Mouse (Mus musculus): ENCODE data around the gene Mgat4d. TPM values are rescaled to one million over a fixed set of nuclear protein-coding genes. Genes with fewer than 3 reads are reported as not detected.

Mgat4d gene
- not detected for total RNA-seq (2023)

DNA sequence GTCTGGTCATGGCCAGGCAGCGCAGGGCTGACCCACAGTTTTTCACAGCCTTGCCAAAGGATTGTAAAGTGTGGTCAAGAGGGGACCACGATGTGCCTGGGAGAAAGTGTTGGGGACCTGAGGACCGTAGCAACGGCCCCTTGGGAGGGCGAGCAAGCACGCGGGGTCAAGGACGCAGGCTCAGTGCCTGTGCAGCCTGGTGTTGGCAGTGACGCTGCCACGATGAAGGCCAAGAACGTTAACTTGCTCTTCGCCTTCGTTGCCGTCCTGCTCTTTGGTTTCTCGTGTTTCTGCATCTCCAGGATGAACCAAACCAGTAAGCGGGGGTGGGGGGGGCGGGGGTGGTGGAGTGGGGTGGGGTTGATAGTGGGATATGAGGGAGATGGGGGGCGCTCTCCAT lies at the start of gene Mgat4d:
Mgat4d (plus strand) TSS at position 209 of the 400 bp plus-strand sequence.

DNA sequence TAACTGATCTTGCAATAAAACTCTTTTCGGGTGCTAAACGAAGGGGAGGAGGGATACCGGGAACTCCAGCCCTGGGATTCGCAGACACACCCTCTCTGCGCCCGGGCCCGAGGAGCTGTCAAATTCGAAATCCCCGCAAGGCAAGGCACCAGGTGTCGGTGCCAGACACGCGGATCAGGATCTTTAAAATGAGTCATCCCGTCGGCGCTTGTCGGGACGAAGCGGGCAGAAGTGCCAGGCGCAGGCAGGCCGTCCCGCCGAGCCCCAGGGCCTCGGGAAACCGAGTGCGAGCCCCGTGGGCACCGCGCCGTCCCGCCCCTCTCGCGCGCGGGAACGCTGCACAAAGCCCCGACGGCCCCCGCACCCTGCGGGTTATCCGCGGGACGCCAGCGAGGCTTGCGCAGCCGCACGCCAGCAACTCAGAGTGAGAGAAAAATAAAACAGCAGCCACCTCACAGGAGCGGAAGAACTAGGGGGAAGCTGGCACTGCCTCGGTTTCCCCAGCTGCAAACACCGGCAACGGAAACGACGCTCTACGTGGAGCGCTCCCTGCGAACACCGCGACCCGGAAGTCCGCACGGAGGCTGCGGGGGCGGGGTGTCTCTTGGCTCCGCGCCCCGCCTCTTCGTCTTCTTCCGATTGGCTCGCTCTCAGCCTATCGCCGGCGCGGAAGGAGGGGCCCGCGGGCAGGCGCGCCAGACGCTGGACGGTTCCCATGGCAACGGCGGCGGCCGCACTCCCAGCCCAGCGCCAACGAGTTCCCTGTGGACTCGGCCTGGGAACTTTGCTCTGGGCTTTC lies 16.2 kb upstream of the Mgat4d start, which contains the start of gene Elmod2:
Elmod2 (minus strand) TSS at position 588 of the 799 bp plus-strand sequence.

DNA sequence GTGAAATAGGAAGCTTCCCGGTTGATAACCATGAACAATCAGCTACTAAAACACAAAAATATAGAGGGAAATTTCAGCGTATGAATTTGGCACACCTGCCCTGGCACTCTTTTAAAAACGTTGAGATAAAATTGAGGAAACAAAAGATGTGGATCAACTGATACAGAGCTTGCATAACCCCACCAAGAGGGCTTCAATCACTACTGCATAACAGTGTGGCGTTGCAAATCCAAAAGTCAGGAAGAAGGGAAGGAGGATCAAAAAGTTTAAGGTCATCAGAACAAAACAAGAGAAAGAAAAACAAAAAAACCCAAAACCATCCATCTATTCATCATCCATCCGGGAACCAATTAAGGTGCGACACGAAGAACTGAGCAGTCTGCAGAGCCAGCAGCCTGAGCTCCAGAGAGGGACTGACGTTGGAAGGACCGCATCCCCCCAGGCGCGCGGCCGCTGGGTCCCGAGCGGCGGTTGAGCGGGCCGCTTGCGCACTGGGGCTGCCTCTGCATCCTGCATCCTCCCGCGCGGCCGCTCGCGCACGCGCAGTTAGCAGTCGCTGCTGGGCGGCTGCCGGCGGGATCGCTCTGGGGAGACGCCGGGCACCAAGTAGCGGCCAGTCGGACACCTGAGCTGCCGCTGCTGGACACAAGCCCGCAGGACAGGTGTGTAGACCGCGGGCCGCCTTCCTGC lies 41.2 kb downstream of the Mgat4d start, which contains the start of gene Clgn:
Clgn (plus strand) TSS at position 552 of the 690 bp plus-strand sequence.

Other genes starting within 250 kb of the Mgat4d start
- 10 to 100 TPM; 66.3 to 70.7 TPM for gene Tbc1d9, start 183.1 kb upstream of the Mgat4d start, total RNA-seq (2023)
- 1 to 10 TPM; 3.4 to 4.8 TPM for gene Gm10645, start 182.3 kb upstream of the Mgat4d start, total RNA-seq (2023)
- gene Ucp1, start 58.1 kb upstream of the Mgat4d start, total RNA-seq (2023) = under 1 TPM; 0.29 to 0.30 TPM
- 10 to 100 TPM in 1 of 2 experiments, 1 to 10 TPM in 1; 8.8 to 14.1 TPM for gene Elmod2, start 16.0 kb upstream of the Mgat4d start, total RNA-seq (2023)
- gene Clgn, start 41.4 kb downstream of the Mgat4d start, total RNA-seq (2023) = not detected
- gene Scoc, start 109.9 kb downstream of the Mgat4d start, total RNA-seq (2023) = 10 to 100 TPM; 15.4 to 16.8 TPM
- gene Olfr370, start 187.3 kb downstream of the Mgat4d start, total RNA-seq (2023) = not detected
- gene Ndufb7, start 218.2 kb downstream of the Mgat4d start, total RNA-seq (2023) = 10 to 100 TPM; 82.2 to 97.6 TPM

Measured in monocyte, adult 59 days (primary cell).